Mouse (Mus musculus) stomach, embryonic 14.5 days (tissue): Measurements from ENCODE around the gene Zbtb7b. TPM values are rescaled to one million over a fixed set of nuclear protein-coding genes. Genes with fewer than 3 reads are reported as not detected.

ENCODE experiments used
- ATAC-seq: fragments of 200-750 bp; cut with Nextera tagmentation; 2 replicates; pipeline ENCODE4 v1.8.0; 2017; ENCODE audit warnings: low read depth, moderate TSS enrichment; ENCODE audit not compliant: insufficient number of reproducible peaks, insufficient read depth, low FRiP score
- H3K27ac ChIP-seq: fragments of 300-500 bp; sonication (generic); 2 replicates; pipeline ENCODE4 v1.5.1; 2014; ENCODE audit warnings: mild to moderate bottlenecking, low read length, moderate library complexity, mixed read lengths
- H3K27me3 ChIP-seq: fragments of 300-500 bp; sonication (generic); 2 replicates; pipeline ENCODE4 v1.6.1; 2014; ENCODE audit warnings: low read length, control low read depth, mixed read lengths; ENCODE audit not compliant: control insufficient read depth, insufficient read depth
- H3K36me3 ChIP-seq: fragments of 300-500 bp; sonication (generic); 2 replicates; pipeline ENCODE4 v1.6.1; 2014; ENCODE audit warnings: mild to moderate bottlenecking, control low read depth, low read length, moderate library complexity, mixed read lengths; ENCODE audit not compliant: control insufficient read depth, insufficient read depth
- H3K4me1 ChIP-seq: fragments of 300-500 bp; sonication (generic); 2 replicates; pipeline ENCODE4 v1.6.1; 2014; ENCODE audit warnings: low read length, control low read depth, mixed read lengths; ENCODE audit not compliant: control insufficient read depth, insufficient read depth
- H3K4me2 ChIP-seq: fragments of 300-500 bp; sonication (generic); replicated peaks from 2 replicates; pipeline ENCODE4 v1.6.1; 2014; ENCODE audit warnings: low read depth, low read length, control low read depth
- H3K4me3 ChIP-seq: fragments of 300-500 bp; sonication (generic); 2 replicates; pipeline ENCODE4 v1.5.1; 2014; ENCODE audit warnings: low read depth, low read length, control low read depth
- H3K9ac ChIP-seq: fragments of 300-500 bp; sonication (generic); replicated peaks from 2 replicates; pipeline ENCODE4 v1.6.1; 2014; ENCODE audit warnings: low read depth, mild to moderate bottlenecking, control low read depth, low read length, moderate library complexity, mixed read lengths
- H3K9me3 ChIP-seq: fragments of 300-500 bp; sonication (generic); 2 replicates; pipeline ENCODE4 v1.6.1; 2016; ENCODE audit warnings: low read depth, low read length, control low read depth; ENCODE audit not compliant: control insufficient read depth
- WGBS: fragments of 180-500 bp; shearing (Covaris S2); extraction: QIAGEN DNeasy Blood & Tissue Kit; methylation state at CpG from one replicate; pipeline ENCODE4 v1.1.7; 2014; 5-methylcytosine and 5-hydroxymethylcytosine counted together
- polyA plus RNA-seq: library from polyadenylated mRNA; unstranded; fragments of >200 nt; fragmentation: Nextera tagmentation; extraction: Ambion mirVana; gene quantifications from 2 replicates; pipeline ENCODE4 v1.2.1, GENCODE M21; 2014

Gene Zbtb7b
- polyA plus RNA-seq, 1 experiment from 2014 or later: 4.5 TPM

DNA sequence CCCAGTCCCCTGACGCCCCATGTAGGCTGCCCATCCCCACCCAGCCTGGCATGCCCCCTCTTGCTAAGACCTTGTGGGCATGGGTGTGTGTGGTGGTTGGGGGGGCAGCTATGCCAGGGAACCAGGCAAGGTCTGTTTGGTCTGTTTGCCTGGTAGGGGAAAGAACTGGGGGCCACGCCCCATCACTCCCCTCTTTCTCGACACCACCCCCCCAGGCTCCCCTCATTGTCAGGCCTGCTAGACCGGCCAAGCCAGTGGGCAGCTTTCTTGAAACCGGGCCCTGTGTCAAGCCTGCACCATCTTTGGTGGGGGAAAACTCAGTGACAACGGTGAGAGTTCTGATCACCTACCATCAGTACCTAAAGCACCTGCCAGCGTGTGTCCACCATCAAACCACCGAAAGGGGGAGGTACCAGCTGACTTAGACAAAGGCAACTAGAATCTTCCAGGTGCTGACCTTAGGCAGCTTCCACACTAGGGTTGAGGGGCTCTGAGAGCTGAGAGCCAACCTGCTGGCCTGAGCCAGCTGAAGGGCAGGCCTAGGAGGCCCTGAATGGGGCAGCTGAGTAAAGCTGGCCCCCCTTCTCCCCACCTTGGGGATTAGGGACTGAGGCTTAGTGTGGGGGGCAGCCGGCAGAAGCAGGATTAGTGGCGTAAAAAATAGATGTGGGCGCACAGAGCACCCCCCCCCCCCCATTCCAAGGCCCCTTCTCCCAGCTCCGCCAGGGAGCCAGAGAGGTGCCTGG is 10.1 kb downstream of the Zbtb7b start:
- H3K27me3 ChIP-seq: no peaks in the 10 kb centered on the region
- H3K4me2 ChIP-seq: 0 out of 2 replicates have a peak overlapping the region, but pooled peaks have one; percentile 10
- no peak overlapping the region for H3K9ac ChIP-seq
- peaks cover 30% of the 10 kb centered on the region for H3K4me1 ChIP-seq
- H3K4me3 ChIP-seq: no peak overlapping the region
- no peaks in the 10 kb centered on the region for H3K9me3 ChIP-seq
- peak overlapping the region; percentile 18; the same call in 1 of the 2 replicates for H3K27ac ChIP-seq
- 65% methylated on average over 12 of the region's 12 CpGs for WGBS
- no peak for ATAC-seq
- no peaks in the 10 kb centered on the region; the same call in 1 of the 2 replicates for H3K36me3 ChIP-seq

DNA sequence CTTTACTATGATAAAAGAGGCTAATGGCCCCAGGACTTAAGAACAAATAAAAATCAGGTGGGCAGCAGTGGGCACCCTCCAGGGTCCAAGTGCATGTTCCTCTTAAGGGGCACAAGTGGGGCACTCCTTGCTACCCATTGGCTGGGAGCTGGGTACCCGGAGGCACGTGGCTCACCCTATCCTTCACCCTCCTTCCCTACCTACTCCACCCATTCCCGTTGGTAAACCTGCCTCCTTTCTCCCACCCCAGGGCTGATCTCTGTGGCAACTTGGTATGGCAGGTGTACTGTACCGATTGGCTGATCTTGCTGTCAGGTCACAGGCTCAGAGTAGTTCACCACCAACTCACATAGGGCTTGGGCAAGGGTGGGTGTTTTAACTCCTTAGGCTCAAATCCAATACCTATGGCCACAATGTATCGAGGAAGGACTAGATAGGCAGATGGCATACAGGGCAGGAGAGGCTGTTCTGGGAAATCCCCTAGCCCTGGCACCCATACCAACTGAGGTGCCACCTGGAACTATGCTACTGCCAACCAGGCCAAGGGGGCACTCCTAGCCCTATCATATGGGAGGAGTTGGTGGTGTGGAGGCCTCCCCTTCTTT is 10.8 kb downstream of the Zbtb7b start:
- H3K27me3 ChIP-seq: no peaks in the 10 kb centered on the region
- no peaks in the 10 kb centered on the region for H3K9me3 ChIP-seq
- H3K27ac ChIP-seq: no peak overlapping the region
- no peak for ATAC-seq
- H3K36me3 ChIP-seq: no peaks in the 10 kb centered on the region; the same call in 1 of the 2 replicates
- H3K4me1 ChIP-seq: peaks cover 32% of the 10 kb centered on the region
- H3K4me2 ChIP-seq: no peak overlapping the region
- 79% methylated on average over 5 of the region's 5 CpGs for WGBS
- H3K4me3 ChIP-seq: no peak overlapping the region
- no peak overlapping the region for H3K9ac ChIP-seq

DNA sequence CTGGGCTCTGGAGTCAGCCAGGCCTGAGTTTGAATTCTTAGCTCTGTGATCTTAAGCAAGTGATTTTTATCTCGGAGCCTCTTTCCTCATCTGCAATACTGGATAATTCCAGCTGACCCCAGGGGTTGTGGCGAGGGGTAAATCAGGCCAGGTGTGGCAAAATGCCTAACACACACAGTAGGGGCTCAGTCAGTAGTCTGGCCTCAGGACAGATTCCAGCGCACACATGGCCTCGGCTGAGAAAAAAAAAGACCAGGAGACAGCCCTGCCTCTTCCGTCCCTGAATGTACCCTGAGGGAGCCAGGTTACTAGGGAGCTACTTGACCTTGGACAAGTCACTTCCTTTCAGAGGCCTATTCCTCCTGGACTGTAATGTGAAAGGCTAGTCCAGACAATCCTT is 11.6 kb downstream of the Zbtb7b start:
- peaks cover 36% of the 10 kb centered on the region for H3K4me1 ChIP-seq
- H3K9me3 ChIP-seq: no peaks in the 10 kb centered on the region
- no peak overlapping the region for H3K4me3 ChIP-seq
- ATAC-seq: no peak
- H3K27ac ChIP-seq: no peak overlapping the region
- H3K27me3 ChIP-seq: no peaks in the 10 kb centered on the region
- H3K36me3 ChIP-seq: no peaks in the 10 kb centered on the region; the same call in 1 of the 2 replicates
- WGBS: 86% methylated on average over 5 of the region's 5 CpGs
- no peak overlapping the region for H3K9ac ChIP-seq
- H3K4me2 ChIP-seq: no peak overlapping the region

DNA sequence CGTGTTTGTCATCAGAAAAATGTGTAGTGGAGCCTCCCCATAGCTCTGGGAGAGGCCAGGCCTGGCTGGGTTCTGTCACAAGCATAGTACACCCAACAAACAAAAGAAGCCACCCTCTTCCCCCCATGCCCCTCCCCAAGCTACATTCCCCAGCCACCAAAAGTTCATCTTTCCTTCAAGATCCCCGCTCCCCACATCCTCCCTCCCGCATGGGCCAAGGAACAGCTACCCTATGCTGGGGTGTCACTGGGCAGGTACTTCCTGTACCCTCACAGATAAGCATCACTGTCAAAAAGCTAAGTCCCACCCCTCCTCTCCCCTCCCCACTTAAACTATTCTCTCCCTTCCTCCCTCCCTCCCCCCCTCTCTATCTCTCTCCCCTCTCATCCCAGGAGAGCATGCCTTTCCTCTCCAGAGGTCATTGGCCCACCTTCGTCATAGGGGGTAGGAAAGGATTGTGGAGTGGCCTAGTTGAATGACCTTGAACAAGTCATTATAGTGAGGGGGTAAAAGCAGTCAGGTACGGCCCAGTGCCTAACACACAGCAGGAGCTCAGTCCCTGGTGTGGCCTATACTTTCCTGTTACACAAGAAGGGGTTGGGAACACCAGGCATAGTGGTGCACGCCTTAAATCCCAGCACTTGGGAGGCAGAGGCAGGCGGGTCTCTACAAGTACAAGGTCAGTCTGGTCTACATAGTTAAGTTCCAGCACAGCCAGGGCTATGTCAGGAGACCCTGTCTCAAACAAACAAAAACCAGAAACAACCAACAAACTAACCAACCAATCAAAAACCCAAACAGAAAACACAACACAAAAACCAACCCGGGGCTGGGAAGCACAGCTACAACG is 12.3 kb downstream of the Zbtb7b start:
- H3K9ac ChIP-seq: no peak overlapping the region
- H3K4me2 ChIP-seq: no peak overlapping the region
- WGBS: 89% methylated on average over 9 of the region's 9 CpGs
- H3K9me3 ChIP-seq: no peaks in the 10 kb centered on the region
- no peak overlapping the region for H3K4me3 ChIP-seq
- H3K4me1 ChIP-seq: peaks cover 32% of the 10 kb centered on the region
- H3K27me3 ChIP-seq: no peaks in the 10 kb centered on the region
- no peak overlapping the region for H3K27ac ChIP-seq
- no peak for ATAC-seq
- no peaks in the 10 kb centered on the region; the same call in 1 of the 2 replicates for H3K36me3 ChIP-seq

DNA sequence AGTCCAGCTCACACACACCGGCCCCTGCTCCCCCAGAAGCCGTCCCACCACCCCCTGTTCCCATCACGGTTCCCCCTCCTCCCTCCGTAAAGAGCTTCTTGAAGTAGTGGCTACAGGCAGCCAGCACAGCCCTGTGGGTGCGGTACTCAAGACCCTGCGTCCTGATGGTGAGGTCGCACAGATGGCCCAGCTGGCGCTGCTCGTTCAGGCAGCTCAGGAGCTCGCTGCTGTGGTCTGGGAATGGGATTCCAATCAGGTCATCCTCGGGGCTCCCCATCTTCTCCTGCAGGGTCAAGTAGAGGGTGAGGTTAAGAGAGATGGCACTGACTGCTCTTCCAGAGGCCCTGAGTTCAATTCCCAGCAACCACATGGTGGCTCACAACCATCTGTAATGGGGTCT is 13.3 kb downstream of the Zbtb7b start:
- H3K4me3 ChIP-seq: no peak overlapping the region
- no peaks in the 10 kb centered on the region for H3K27me3 ChIP-seq
- no peak overlapping the region for H3K27ac ChIP-seq
- peaks cover 25% of the 10 kb centered on the region for H3K4me1 ChIP-seq
- H3K9ac ChIP-seq: no peak overlapping the region
- no peaks in the 10 kb centered on the region for H3K9me3 ChIP-seq
- WGBS: 81% methylated on average over 11 of the region's 11 CpGs
- no peak overlapping the region for H3K4me2 ChIP-seq
- ATAC-seq: no peak
- no peaks in the 10 kb centered on the region; the same call in 1 of the 2 replicates for H3K36me3 ChIP-seq

DNA sequence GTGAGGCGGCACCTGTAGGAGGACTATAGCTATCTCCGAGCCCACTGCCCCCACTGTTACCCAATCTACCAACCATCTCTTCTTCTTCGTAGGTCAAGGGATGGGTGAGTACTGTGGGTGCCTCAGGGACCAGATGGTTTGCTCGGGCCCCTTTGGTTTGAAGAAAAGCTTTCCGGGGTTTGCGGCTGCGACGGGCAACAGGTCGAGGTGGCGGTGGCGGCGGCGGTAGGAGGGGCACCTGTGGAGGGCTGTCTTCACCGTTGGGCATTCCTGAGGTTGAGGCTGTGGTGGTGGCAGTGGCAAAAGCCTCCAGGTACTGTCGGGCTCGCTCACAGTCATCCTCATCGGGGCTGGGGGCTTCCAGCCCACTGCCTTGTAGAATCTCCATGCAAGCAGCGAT is 13.9 kb downstream of the Zbtb7b start:
- no peak for ATAC-seq
- Histone ChIP-seq H3K9ac (no peak overlapping the region), H3K27me3 (no peaks in the 10 kb centered on the region), H3K4me1 (peaks cover 25% of the 10 kb centered on the region), H3K9me3 (no peaks in the 10 kb centered on the region), H3K4me2 (no peak overlapping the region), H3K4me3 (no peak overlapping the region), H3K36me3 (no peaks in the 10 kb centered on the region; the same call in 1 of the 2 replicates), H3K27ac (no peak overlapping the region)
- WGBS: 92% methylated on average over 18 of the region's 18 CpGs

DNA sequence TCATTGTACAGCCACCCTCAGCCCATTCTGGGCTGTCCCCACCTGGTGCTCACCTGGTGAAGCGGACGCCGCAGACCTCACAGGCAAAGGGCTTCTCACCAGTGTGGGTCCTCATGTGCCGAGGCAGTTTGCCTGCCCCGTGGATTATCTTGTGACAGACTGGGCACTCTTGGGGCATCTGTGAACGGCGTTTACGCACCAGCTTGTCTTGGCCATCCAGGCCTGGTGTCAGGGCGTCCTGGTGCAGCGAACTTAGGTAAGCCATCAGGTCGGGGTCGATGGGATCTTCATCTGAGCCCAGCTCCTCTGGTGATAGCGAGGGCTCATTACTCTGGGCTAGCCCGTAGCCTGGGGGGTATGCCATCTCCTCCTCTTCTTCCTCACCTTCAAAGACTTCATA is 14.3 kb downstream of the Zbtb7b start:
- Histone ChIP-seq H3K27me3 (no peaks in the 10 kb centered on the region), H3K4me2 (no peak overlapping the region), H3K9me3 (no peaks in the 10 kb centered on the region), H3K4me3 (no peak overlapping the region), H3K4me1 (peaks cover 20% of the 10 kb centered on the region), H3K27ac (no peak overlapping the region), H3K9ac (no peak overlapping the region), H3K36me3 (no peaks in the 10 kb centered on the region; the same call in 1 of the 2 replicates)
- 93% methylated on average over 14 of the region's 14 CpGs for WGBS
- ATAC-seq: no peak

DNA sequence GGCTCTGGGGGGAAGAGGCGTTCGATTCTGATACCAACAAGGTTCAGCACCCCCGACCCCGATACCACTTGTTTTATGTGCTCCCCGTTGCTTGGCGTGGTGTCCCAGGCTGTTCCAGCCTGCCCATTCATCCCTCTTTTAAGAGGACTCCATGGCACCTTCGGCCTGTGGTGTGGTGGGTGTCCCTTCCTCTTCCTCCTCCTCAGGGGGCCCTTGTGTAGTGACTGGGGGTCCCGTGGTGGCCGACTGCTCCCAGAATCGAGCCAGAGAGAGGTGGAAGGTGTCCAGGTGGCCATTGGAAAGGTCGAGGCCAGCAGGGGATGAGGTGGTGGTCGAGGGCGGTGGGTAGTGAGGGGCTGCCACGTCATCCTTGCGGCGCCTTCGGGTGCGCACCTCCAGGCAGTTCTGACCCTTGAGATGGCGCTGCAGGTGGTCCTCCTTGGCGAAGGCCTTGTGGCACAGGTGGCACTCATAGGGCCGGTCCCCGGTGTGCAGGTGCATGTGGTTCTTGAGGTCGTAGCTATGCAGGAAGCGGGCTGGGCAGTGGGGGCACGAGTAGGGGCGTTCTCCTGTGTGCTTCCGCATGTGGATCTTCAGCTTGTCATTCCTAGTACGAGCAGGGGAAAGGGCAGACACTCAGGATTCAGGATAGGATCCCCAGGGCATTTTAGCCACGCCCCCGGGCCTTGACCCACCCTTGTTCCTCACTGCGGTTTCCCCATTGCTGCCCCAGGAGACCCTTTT is 15.0 kb downstream of the Zbtb7b start:
- no peak for ATAC-seq
- peaks cover 13% of the 10 kb centered on the region for H3K4me1 ChIP-seq
- H3K4me3 ChIP-seq: no peak overlapping the region
- no peaks in the 10 kb centered on the region for H3K27me3 ChIP-seq
- H3K9me3 ChIP-seq: no peaks in the 10 kb centered on the region
- no peak overlapping the region for H3K9ac ChIP-seq
- no peaks in the 10 kb centered on the region; the same call in 1 of the 2 replicates for H3K36me3 ChIP-seq
- H3K27ac ChIP-seq: peak overlapping the region; percentile 66; the same call in 1 of the 2 replicates
- H3K4me2 ChIP-seq: no peak overlapping the region
- WGBS: 86% methylated on average over 31 of the region's 31 CpGs
